Mouse (Mus musculus) adrenal gland, postnatal 0 days (tissue): ENCODE measurements around the gene ccdc198. TPM values are rescaled to one million over a fixed set of nuclear protein-coding genes. Genes with fewer than 3 reads are reported as not detected.

Source experiments
- polyA plus RNA-seq: library from polyadenylated mRNA; unstranded; fragments of >200 nt; fragmentation: Nextera tagmentation; extraction: Ambion mirVana; gene quantifications from 2 replicates; pipeline ENCODE4 v1.2.1, GENCODE M21; 2015

The ccdc198 gene
- 0.43 and 4.9 TPM in 2 replicates for polyA plus RNA-seq

DNA sequence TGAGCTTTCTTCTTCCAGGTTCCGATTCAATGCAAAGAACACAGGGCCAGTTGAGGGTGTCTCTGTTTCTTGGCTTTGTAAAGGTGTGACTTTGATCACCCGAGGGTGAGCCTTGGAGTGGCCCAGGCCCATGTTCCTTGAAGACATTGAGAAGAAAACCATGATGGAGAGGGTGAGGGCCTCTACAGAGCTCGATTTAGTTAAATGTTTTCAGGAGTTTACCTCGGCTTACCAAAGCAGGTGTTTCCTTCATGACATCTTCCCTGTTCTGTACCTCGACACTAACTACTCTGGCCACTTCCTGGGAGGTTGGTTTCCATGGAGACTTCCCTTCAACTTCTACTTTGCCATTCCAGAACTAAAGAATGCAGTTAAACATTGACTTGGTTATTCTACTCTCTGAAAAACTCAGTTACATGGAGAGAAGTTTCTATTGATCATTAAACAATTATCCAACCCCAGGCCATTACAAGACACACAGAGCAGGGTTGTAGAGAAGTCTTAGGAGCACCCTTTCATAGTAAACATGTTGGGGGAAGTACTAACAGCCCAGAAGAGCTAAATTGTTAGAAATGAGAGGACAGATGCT, at the start of gene ccdc198:
ccdc198 (minus strand) TSS at position 349 of the 589 bp plus-strand sequence.

DNA sequence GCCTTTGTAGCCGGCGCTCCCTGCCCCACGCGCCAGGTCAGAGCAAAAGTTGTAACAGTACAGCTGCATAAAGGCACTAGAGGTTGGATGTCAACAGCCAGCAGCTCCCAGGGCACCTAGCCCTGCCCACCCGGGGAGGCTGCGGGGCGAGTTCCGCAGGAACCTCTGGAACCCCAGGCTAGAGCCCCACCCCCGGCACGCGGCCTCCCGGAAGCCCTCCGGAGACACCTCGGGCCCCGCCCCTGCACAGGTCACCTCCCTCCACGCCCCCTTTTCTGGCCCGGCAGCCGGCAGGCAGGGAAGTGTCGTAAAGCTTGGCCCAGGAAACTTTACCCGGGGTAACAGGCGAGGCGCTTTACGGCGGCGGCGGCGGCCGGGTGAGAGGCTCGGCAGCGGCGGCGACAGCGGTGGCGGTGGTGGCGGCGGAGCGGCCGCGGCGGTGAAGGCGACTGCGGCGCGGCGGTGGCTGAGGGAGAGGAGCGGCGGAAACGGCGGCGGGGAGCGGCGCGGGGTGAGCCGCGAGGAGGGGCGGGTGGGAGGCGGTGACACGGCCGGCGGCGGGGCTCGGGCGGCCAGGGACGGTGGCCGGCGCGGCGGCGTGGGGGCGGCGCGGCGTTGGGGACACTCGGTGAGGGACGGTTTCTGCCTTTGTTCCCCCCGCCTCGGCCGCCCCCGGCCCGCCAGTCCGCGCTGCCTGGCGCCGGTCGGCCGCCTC, 73.2 kb downstream of the ccdc198 start, which contains the start of gene Naa30:
Naa30 (plus strand) TSS at position 360 of the 715 bp plus-strand sequence.

Other genes with a start within 250 kb of the ccdc198 start
- 15.6 and 19.5 TPM in 2 replicates for gene Ap5m1, start 179.4 kb downstream of the ccdc198 start, polyA plus RNA-seq
- 24.4 and 26.2 TPM in 2 replicates for gene Exoc5, start 178.8 kb downstream of the ccdc198 start, polyA plus RNA-seq
- 7.5 and 7.6 TPM in 2 replicates for gene Naa30, start 73.2 kb downstream of the ccdc198 start, polyA plus RNA-seq